Mouse (Mus musculus) forebrain, embryonic 14.5 days (tissue): Measurements from ENCODE around the gene Kcnab2. TPM values are rescaled to one million over a fixed set of nuclear protein-coding genes. Genes with fewer than 3 reads are reported as not detected.

Experiments
- ATAC-seq: fragments of 200-750 bp; cut with Nextera tagmentation; 2 replicates; pipeline ENCODE4 v1.8.0; 2017; ENCODE audit warnings: mild to moderate bottlenecking, moderate library complexity
- DNase-seq: peaks from one replicate; pipeline ENCODE4 v3.0.0-alpha.2; 2015; ENCODE audit warnings: low spot score
- H3K27ac ChIP-seq: fragments of 300-500 bp; sonication (generic); 2 replicates; pipeline ENCODE4 v1.5.1; 2014; ENCODE audit warnings: low read depth, mild to moderate bottlenecking, control low read depth, low read length, moderate library complexity
- H3K27me3 ChIP-seq: fragments of 300-500 bp; sonication (generic); replicated peaks from 2 replicates; pipeline ENCODE4 v1.6.1; 2014; ENCODE audit warnings: low read length, control low read depth, mixed read lengths; ENCODE audit not compliant: control insufficient read depth, insufficient read depth
- H3K36me3 ChIP-seq: fragments of 300-500 bp; sonication (generic); 2 replicates; pipeline ENCODE4 v1.6.1; 2014; ENCODE audit warnings: low read length, control low read depth; ENCODE audit not compliant: control insufficient read depth, insufficient read depth
- H3K4me1 ChIP-seq: fragments of 300-500 bp; sonication (generic); 2 replicates; pipeline ENCODE4 v1.6.1; 2014; ENCODE audit warnings: antibody characterized with exemption, low read length, control low read depth; ENCODE audit not compliant: control insufficient read depth, insufficient read depth
- H3K4me2 ChIP-seq: fragments of 300-500 bp; sonication (generic); 2 replicates; pipeline ENCODE4 v1.6.1; 2014; ENCODE audit warnings: mild to moderate bottlenecking, control low read depth, low read length
- H3K4me3 ChIP-seq: fragments of 300-500 bp; sonication (generic); 2 replicates; pipeline ENCODE4 v1.5.1; 2014; ENCODE audit warnings: low read depth, low read length, control low read depth
- H3K9ac ChIP-seq: fragments of 300-500 bp; sonication (generic); 2 replicates; pipeline ENCODE4 v1.6.1; 2014; ENCODE audit warnings: mild to moderate bottlenecking, low read length, control low read depth, moderate library complexity
- H3K9me3 ChIP-seq: fragments of 300-500 bp; sonication (generic); replicated peaks from 2 replicates; pipeline ENCODE4 v1.6.1; 2016; ENCODE audit warnings: low read length, control low read depth, mixed read lengths; ENCODE audit not compliant: control insufficient read depth
- WGBS: fragments of 180-500 bp; shearing (Covaris S2); extraction: QIAGEN DNeasy Blood & Tissue Kit; methylation state at CpG from one replicate; pipeline ENCODE4 v1.1.7; 2014; 5-methylcytosine and 5-hydroxymethylcytosine counted together
- polyA plus RNA-seq: library from polyadenylated mRNA; unstranded; fragments of >200 nt; fragmentation: Nextera tagmentation; extraction: Ambion mirVana; gene quantifications from 2 replicates; pipeline ENCODE4 v1.2.1, GENCODE M21; 2014

Gene Kcnab2
- polyA plus RNA-seq, 1 experiment from 2014 or later: 11.2 TPM

GRCm38 (mm10) chr4:152446178-152446577, 31.5 kb downstream of the Kcnab2 start:
- ATAC-seq: no peak
- Histone ChIP-seq H3K36me3 (no peaks in the 10 kb centered on the region), H3K4me1 (no peaks in the 10 kb centered on the region), H3K4me2 (no peak overlapping the region), H3K9ac (no peak overlapping the region), H3K4me3 (no peak overlapping the region), H3K27ac (no peak overlapping the region), H3K27me3 (no peaks in the 10 kb centered on the region), H3K9me3 (no peaks in the 10 kb centered on the region)
- DNase-seq: no peak
- WGBS: 86% methylated on average over 10 of the region's 10 CpGs

- Histone ChIP-seq H3K27me3 (no peaks in the 10 kb centered on the region), H3K36me3 (no peaks in the 10 kb centered on the region), H3K9ac (no peak overlapping the region), H3K4me1 (no peaks in the 10 kb centered on the region), H3K4me2 (no peak overlapping the region), H3K4me3 (no peak overlapping the region), H3K27ac (no peak overlapping the region), H3K9me3 (no peaks in the 10 kb centered on the region)
- ATAC-seq (no peak), DNase-seq (peak; percentile 37)
- 18% methylated on average over 9 of the region's 9 CpGs for WGBS
Observed at GRCm38 (mm10) chr4:152441536-152441935, 36.1 kb downstream of the Kcnab2 start.

GRCm38 (mm10) chr4:152440882-152441281, 36.8 kb downstream of the Kcnab2 start:
- Histone ChIP-seq H3K9me3 (no peaks in the 10 kb centered on the region), H3K36me3 (no peaks in the 10 kb centered on the region), H3K27ac (no peak overlapping the region), H3K4me1 (no peaks in the 10 kb centered on the region), H3K4me3 (no peak overlapping the region), H3K4me2 (no peak overlapping the region), H3K27me3 (no peaks in the 10 kb centered on the region), H3K9ac (no peak overlapping the region)
- no peak for DNase-seq
- no peak for ATAC-seq
- WGBS: 66% methylated on average over 9 of the region's 9 CpGs

GRCm38 (mm10) chr4:152435255-152435654, 42.4 kb downstream of the Kcnab2 start:
- H3K9ac ChIP-seq: peak overlapping the region; percentile 32; the same call in 1 of the 2 replicates
- H3K27me3 ChIP-seq: no peaks in the 10 kb centered on the region
- H3K4me1 ChIP-seq: no peaks in the 10 kb centered on the region
- peak; percentile 78 for ATAC-seq
- peak overlapping the region; percentile 61 for H3K4me2 ChIP-seq
- WGBS: 8% methylated on average over 10 of the region's 10 CpGs
- 0 out of 2 replicates have a peak overlapping the region, but pooled peaks have one; percentile 16 for H3K27ac ChIP-seq
- H3K4me3 ChIP-seq: peak overlapping the region; percentile 24; the same call in 1 of the 2 replicates
- no peaks in the 10 kb centered on the region for H3K36me3 ChIP-seq
- peak; percentile 83 for DNase-seq
- no peaks in the 10 kb centered on the region for H3K9me3 ChIP-seq

GRCm38 (mm10) chr4:152434836-152435235, 42.8 kb downstream of the Kcnab2 start:
- Histone ChIP-seq H3K27me3 (no peaks in the 10 kb centered on the region), H3K4me1 (no peaks in the 10 kb centered on the region), H3K9ac (peak overlapping the region; percentile 32; the same call in 1 of the 2 replicates), H3K9me3 (no peaks in the 10 kb centered on the region), H3K36me3 (no peaks in the 10 kb centered on the region), H3K27ac (0 out of 2 replicates have a peak overlapping the region, but pooled peaks have one; percentile 16), H3K4me2 (peak overlapping the region; percentile 61), H3K4me3 (peak overlapping the region; percentile 24; the same call in 1 of the 2 replicates)
- peak; percentile 96 for DNase-seq
- peak; percentile 98 for ATAC-seq
- under 1% methylated on average over 9 of the region's 9 CpGs for WGBS

GRCm38 (mm10) chr4:152432308-152432707, 45.4 kb downstream of the Kcnab2 start:
- no peak overlapping the region for H3K9ac ChIP-seq
- no peaks in the 10 kb centered on the region for H3K36me3 ChIP-seq
- no peak for ATAC-seq
- no peaks in the 10 kb centered on the region for H3K9me3 ChIP-seq
- H3K4me3 ChIP-seq: no peak overlapping the region
- H3K4me1 ChIP-seq: no peaks in the 10 kb centered on the region
- H3K27ac ChIP-seq: no peak overlapping the region
- DNase-seq: peak; percentile 33
- 62% methylated on average over 5 of the region's 5 CpGs for WGBS
- no peaks in the 10 kb centered on the region for H3K27me3 ChIP-seq
- no peak overlapping the region for H3K4me2 ChIP-seq

GRCm38 (mm10) chr4:152428259-152428658, 49.4 kb downstream of the Kcnab2 start:
- 50% methylated on average over 8 of the region's 8 CpGs for WGBS
- H3K4me2 ChIP-seq: no peak overlapping the region
- H3K36me3 ChIP-seq: no peaks in the 10 kb centered on the region
- DNase-seq (no peak), ATAC-seq (no peak)
- H3K27ac ChIP-seq: no peak overlapping the region
- no peaks in the 10 kb centered on the region for H3K27me3 ChIP-seq
- no peaks in the 10 kb centered on the region for H3K4me1 ChIP-seq
- H3K9me3 ChIP-seq: 0 out of 2 replicates have a peak, but pooled peaks cover 2% of the 10 kb centered on the region
- no peak overlapping the region for H3K4me3 ChIP-seq
- no peak overlapping the region for H3K9ac ChIP-seq

- DNase-seq (no peak), ATAC-seq (no peak)
- H3K4me1 ChIP-seq: no peaks in the 10 kb centered on the region
- 73% methylated on average over 5 of the region's 5 CpGs for WGBS
- H3K4me2 ChIP-seq: no peak overlapping the region
- H3K27ac ChIP-seq: no peak overlapping the region
- no peak overlapping the region for H3K9ac ChIP-seq
- no peak overlapping the region for H3K4me3 ChIP-seq
- 0 out of 2 replicates have a peak, but pooled peaks cover 2% of the 10 kb centered on the region for H3K9me3 ChIP-seq
- no peaks in the 10 kb centered on the region for H3K36me3 ChIP-seq
- H3K27me3 ChIP-seq: no peaks in the 10 kb centered on the region
Observed at GRCm38 (mm10) chr4:152424922-152425321, 52.7 kb downstream of the Kcnab2 start.

GRCm38 (mm10) chr4:152424341-152424740, 53.3 kb downstream of the Kcnab2 start:
- H3K27me3 ChIP-seq: no peaks in the 10 kb centered on the region
- H3K4me2 ChIP-seq: no peak overlapping the region
- ATAC-seq (no peak), DNase-seq (peak; percentile 46)
- no peak overlapping the region for H3K9ac ChIP-seq
- no peak overlapping the region for H3K27ac ChIP-seq
- no peaks in the 10 kb centered on the region for H3K4me1 ChIP-seq
- 37% methylated on average over 4 of the region's 4 CpGs for WGBS
- H3K9me3 ChIP-seq: 0 out of 2 replicates have a peak, but pooled peaks cover 2% of the 10 kb centered on the region
- H3K36me3 ChIP-seq: no peaks in the 10 kb centered on the region
- no peak overlapping the region for H3K4me3 ChIP-seq
